Mouse (Mus musculus): ENCODE data around the gene Olfr811. TPM values are rescaled to one million over a fixed set of nuclear protein-coding genes. Genes with fewer than 3 reads are reported as not detected.

Gene Olfr811
- total and polyA plus RNA-seq, 2 experiments from 2014 or later: not detected

DNA sequence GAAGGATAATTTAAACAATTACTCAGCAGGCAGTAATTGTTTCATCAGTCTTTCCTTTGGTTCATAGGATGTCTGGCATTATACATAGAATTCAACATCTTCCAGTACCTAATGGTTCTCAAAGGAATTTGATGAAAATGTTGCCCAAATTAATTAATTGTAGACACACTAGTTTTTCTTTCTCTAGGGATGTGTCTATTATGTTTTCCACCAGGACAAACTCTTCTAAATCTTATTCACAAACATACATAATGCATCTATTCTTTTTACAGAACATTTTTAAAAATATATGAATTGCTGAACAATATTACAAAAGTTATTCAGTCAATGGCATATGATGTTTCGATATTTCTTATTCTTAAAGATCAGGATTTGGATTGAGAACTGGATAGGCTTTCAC, 39.0 kb downstream of the Olfr811 start, which contains the start of gene Olfr808:
TSS of gene Olfr808 (plus strand) at position 301 of the 400 bp plus-strand sequence.
- no peak for TF ChIP-seq CTCF (IDR thresholded peaks at IDR 0.05; ENCODE audit: low read depth)
- no peak for TF ChIP-seq EP300 (IDR thresholded peaks at IDR 0.05; ENCODE audit: low read depth)
- H3K36me3 ChIP-seq (replicated peaks; ENCODE audit: control insufficient read depth, insufficient read depth, low read length): no peaks in the 10 kb centered on the region
- WGBS: 76% methylated on average over 1 of the region's 1 CpGs
- no peaks in the 10 kb centered on the region for H3K4me1 ChIP-seq (ENCODE audit: control insufficient read depth, insufficient read depth)
- no peak within 1 kb of the TSS for H3K27ac ChIP-seq (ENCODE audit: low read depth)
- ATAC-seq (ENCODE audit: insufficient read depth, low read depth): no peak
- H3K9ac ChIP-seq (replicated peaks; ENCODE audit: low read depth, low read length): no peak within 1 kb of the TSS
- no peak within 1 kb of the TSS for H3K4me3 ChIP-seq (ENCODE audit: low read depth, low read length)
- no peak within 1 kb of the TSS for H3K4me2 ChIP-seq (ENCODE audit: low read depth, low read length)
- no peaks in the 10 kb centered on the region for H3K9me3 ChIP-seq (replicated peaks; ENCODE audit: control insufficient read depth, low read length)
- no peaks in the 10 kb centered on the region for H3K27me3 ChIP-seq (ENCODE audit: control insufficient read depth, insufficient read depth, low read length)
- DNase-seq (ENCODE audit: low spot score): no peak

DNA sequence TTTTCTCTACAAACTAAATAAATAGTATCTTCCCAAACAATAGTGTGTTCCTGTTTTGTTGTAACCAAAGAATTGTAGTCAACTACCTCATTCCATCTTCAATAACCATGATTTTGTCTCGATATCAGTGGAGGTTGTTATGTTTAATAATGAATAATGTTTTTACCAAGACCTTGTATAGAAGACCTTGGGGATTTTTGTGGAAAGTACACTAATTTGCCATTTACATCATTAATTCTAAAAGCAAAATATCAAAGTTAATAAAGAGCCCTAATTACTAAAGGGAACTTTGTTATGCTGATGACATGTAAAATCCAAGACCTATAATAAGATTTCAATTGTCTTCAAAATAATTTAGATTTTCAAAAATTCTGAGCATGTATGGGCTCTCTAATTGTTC, 46.5 kb downstream of the Olfr811 start, which contains the start of gene Olfr807:
TSS of gene Olfr807 (minus strand) at position 101 of the 400 bp plus-strand sequence.
- Histone ChIP-seq H3K27me3 (ENCODE audit: control insufficient read depth, insufficient read depth, low read length) (no peaks in the 10 kb centered on the region), H3K4me3 (ENCODE audit: low read depth, low read length) (no peak within 1 kb of the TSS), H3K9me3 (replicated peaks; ENCODE audit: control insufficient read depth, low read length) (no peaks in the 10 kb centered on the region), H3K9ac (replicated peaks; ENCODE audit: low read depth, low read length) (no peak within 1 kb of the TSS), H3K4me1 (ENCODE audit: control insufficient read depth, insufficient read depth) (no peaks in the 10 kb centered on the region), H3K27ac (ENCODE audit: low read depth) (no peak within 1 kb of the TSS), H3K4me2 (ENCODE audit: low read depth, low read length) (no peak within 1 kb of the TSS), H3K36me3 (replicated peaks; ENCODE audit: control insufficient read depth, insufficient read depth, low read length) (no peaks in the 10 kb centered on the region)
- DNase-seq (ENCODE audit: low spot score) (no peak), ATAC-seq (ENCODE audit: insufficient read depth, low read depth) (no peak)
- WGBS: 70% methylated on average over 1 of the region's 1 CpGs
- TF ChIP-seq CTCF (IDR thresholded peaks at IDR 0.05; ENCODE audit: low read depth) (no peak), EP300 (IDR thresholded peaks at IDR 0.05; ENCODE audit: low read depth) (no peak)

Other genes starting within 250 kb of the Olfr811 start
- not detected in 2 replicates for gene Olfr794, start 236.7 kb downstream of the Olfr811 start, total RNA-seq (2014; rRNA removed; ENCODE audit: low replicate concordance)
- gene Olfr794, start 236.7 kb downstream of the Olfr811 start, polyA plus RNA-seq (2015; fragmentation: Nextera tagmentation; extraction: Ambion mirVana): not detected in 2 replicates
- gene Olfr796, start 191.8 kb downstream of the Olfr811 start, total RNA-seq (2014; rRNA removed; ENCODE audit: low replicate concordance): not detected in 2 replicates
- not detected in 2 replicates for gene Olfr796, start 191.8 kb downstream of the Olfr811 start, polyA plus RNA-seq (2015; fragmentation: Nextera tagmentation; extraction: Ambion mirVana)
- gene Olfr798, start 176.5 kb downstream of the Olfr811 start, total RNA-seq (2014; rRNA removed; ENCODE audit: low replicate concordance): not detected in 2 replicates
- gene Olfr798, start 176.5 kb downstream of the Olfr811 start, polyA plus RNA-seq (2015; fragmentation: Nextera tagmentation; extraction: Ambion mirVana): not detected in 2 replicates
- gene Olfr799, start 166.9 kb downstream of the Olfr811 start, total RNA-seq (2014; rRNA removed; ENCODE audit: low replicate concordance): not detected in 2 replicates
- gene Olfr799, start 166.9 kb downstream of the Olfr811 start, polyA plus RNA-seq (2015; fragmentation: Nextera tagmentation; extraction: Ambion mirVana): not detected in 2 replicates
- gene Olfr800, start 146.7 kb downstream of the Olfr811 start, total RNA-seq (2014; rRNA removed; ENCODE audit: low replicate concordance): not detected in 2 replicates
- gene Olfr800, start 146.7 kb downstream of the Olfr811 start, polyA plus RNA-seq (2015; fragmentation: Nextera tagmentation; extraction: Ambion mirVana): not detected in 2 replicates
- not detected in 2 replicates for gene Olfr801, start 130.5 kb downstream of the Olfr811 start, total RNA-seq (2014; rRNA removed; ENCODE audit: low replicate concordance)
- not detected in 2 replicates for gene Olfr801, start 130.5 kb downstream of the Olfr811 start, polyA plus RNA-seq (2015; fragmentation: Nextera tagmentation; extraction: Ambion mirVana)
- not detected in 2 replicates for gene Olfr802, start 116.2 kb downstream of the Olfr811 start, total RNA-seq (2014; rRNA removed; ENCODE audit: low replicate concordance)
- not detected in 2 replicates for gene Olfr802, start 116.2 kb downstream of the Olfr811 start, polyA plus RNA-seq (2015; fragmentation: Nextera tagmentation; extraction: Ambion mirVana)
- gene Olfr803, start 110.1 kb downstream of the Olfr811 start, total RNA-seq (2014; rRNA removed; ENCODE audit: low replicate concordance): not detected in 2 replicates
- gene Olfr803, start 110.1 kb downstream of the Olfr811 start, polyA plus RNA-seq (2015; fragmentation: Nextera tagmentation; extraction: Ambion mirVana): not detected in 2 replicates
- gene Olfr804, start 101.2 kb downstream of the Olfr811 start, total RNA-seq (2014; rRNA removed; ENCODE audit: low replicate concordance): not detected in 2 replicates
- gene Olfr804, start 101.2 kb downstream of the Olfr811 start, polyA plus RNA-seq (2015; fragmentation: Nextera tagmentation; extraction: Ambion mirVana): not detected in 2 replicates
- not detected in 2 replicates for gene Olfr805, start 75.0 kb downstream of the Olfr811 start, total RNA-seq (2014; rRNA removed; ENCODE audit: low replicate concordance)
- not detected in 2 replicates for gene Olfr805, start 75.0 kb downstream of the Olfr811 start, polyA plus RNA-seq (2015; fragmentation: Nextera tagmentation; extraction: Ambion mirVana)
- gene Olfr806, start 62.5 kb downstream of the Olfr811 start, total RNA-seq (2014; rRNA removed; ENCODE audit: low replicate concordance): not detected in 2 replicates
- gene Olfr806, start 62.5 kb downstream of the Olfr811 start, polyA plus RNA-seq (2015; fragmentation: Nextera tagmentation; extraction: Ambion mirVana): not detected in 2 replicates
- not detected in 2 replicates for gene Olfr807, start 46.6 kb downstream of the Olfr811 start, total RNA-seq (2014; rRNA removed; ENCODE audit: low replicate concordance)
- gene Olfr807, start 46.6 kb downstream of the Olfr811 start, polyA plus RNA-seq (2015; fragmentation: Nextera tagmentation; extraction: Ambion mirVana): not detected in 2 replicates
- gene Olfr808, start 38.9 kb downstream of the Olfr811 start, total RNA-seq (2014; rRNA removed; ENCODE audit: low replicate concordance): not detected in 2 replicates
- gene Olfr808, start 38.9 kb downstream of the Olfr811 start, polyA plus RNA-seq (2015; fragmentation: Nextera tagmentation; extraction: Ambion mirVana): not detected in 2 replicates
- not detected in 2 replicates for gene Olfr809, start 29.8 kb downstream of the Olfr811 start, total RNA-seq (2014; rRNA removed; ENCODE audit: low replicate concordance)
- gene Olfr809, start 29.8 kb downstream of the Olfr811 start, polyA plus RNA-seq (2015; fragmentation: Nextera tagmentation; extraction: Ambion mirVana): not detected in 2 replicates
- gene Olfr810, start 9.5 kb downstream of the Olfr811 start, total RNA-seq (2014; rRNA removed; ENCODE audit: low replicate concordance): not detected in 2 replicates
- not detected in 2 replicates for gene Olfr810, start 9.5 kb downstream of the Olfr811 start, polyA plus RNA-seq (2015; fragmentation: Nextera tagmentation; extraction: Ambion mirVana)
- gene Olfr812, start 41.7 kb upstream of the Olfr811 start, total RNA-seq (2014; rRNA removed; ENCODE audit: low replicate concordance): not detected in 2 replicates
- not detected in 2 replicates for gene Olfr812, start 41.7 kb upstream of the Olfr811 start, polyA plus RNA-seq (2015; fragmentation: Nextera tagmentation; extraction: Ambion mirVana)
- gene Olfr813, start 51.0 kb upstream of the Olfr811 start, total RNA-seq (2014; rRNA removed; ENCODE audit: low replicate concordance): not detected in 2 replicates
- not detected in 2 replicates for gene Olfr813, start 51.0 kb upstream of the Olfr811 start, polyA plus RNA-seq (2015; fragmentation: Nextera tagmentation; extraction: Ambion mirVana)
- gene Olfr814, start 75.5 kb upstream of the Olfr811 start, total RNA-seq (2014; rRNA removed; ENCODE audit: low replicate concordance): not detected in 2 replicates
- not detected in 2 replicates for gene Olfr814, start 75.5 kb upstream of the Olfr811 start, polyA plus RNA-seq (2015; fragmentation: Nextera tagmentation; extraction: Ambion mirVana)
- not detected in 2 replicates for gene Olfr815, start 101.5 kb upstream of the Olfr811 start, total RNA-seq (2014; rRNA removed; ENCODE audit: low replicate concordance)
- gene Olfr815, start 101.5 kb upstream of the Olfr811 start, polyA plus RNA-seq (2015; fragmentation: Nextera tagmentation; extraction: Ambion mirVana): not detected in 2 replicates
- not detected in 2 replicates for gene Olfr816, start 111.2 kb upstream of the Olfr811 start, total RNA-seq (2014; rRNA removed; ENCODE audit: low replicate concordance)
- gene Olfr816, start 111.2 kb upstream of the Olfr811 start, polyA plus RNA-seq (2015; fragmentation: Nextera tagmentation; extraction: Ambion mirVana): not detected in 2 replicates
- not detected in 2 replicates for gene Olfr818, start 144.7 kb upstream of the Olfr811 start, total RNA-seq (2014; rRNA removed; ENCODE audit: low replicate concordance)
- gene Olfr818, start 144.7 kb upstream of the Olfr811 start, polyA plus RNA-seq (2015; fragmentation: Nextera tagmentation; extraction: Ambion mirVana): not detected in 2 replicates
- gene Olfr819, start 162.9 kb upstream of the Olfr811 start, total RNA-seq (2014; rRNA removed; ENCODE audit: low replicate concordance): not detected in 2 replicates
- not detected in 2 replicates for gene Olfr819, start 162.9 kb upstream of the Olfr811 start, polyA plus RNA-seq (2015; fragmentation: Nextera tagmentation; extraction: Ambion mirVana)
- not detected in 2 replicates for gene Olfr247, start 171.7 kb upstream of the Olfr811 start, total RNA-seq (2014; rRNA removed; ENCODE audit: low replicate concordance)
- gene Olfr247, start 171.7 kb upstream of the Olfr811 start, polyA plus RNA-seq (2015; fragmentation: Nextera tagmentation; extraction: Ambion mirVana): not detected in 2 replicates
- gene Gm10310, start 180.7 kb upstream of the Olfr811 start, total RNA-seq (2014; rRNA removed; ENCODE audit: low replicate concordance): not detected in 2 replicates
- gene Gm10310, start 180.7 kb upstream of the Olfr811 start, polyA plus RNA-seq (2015; fragmentation: Nextera tagmentation; extraction: Ambion mirVana): not detected in 2 replicates
- not detected in 2 replicates for gene Olfr820, start 208.2 kb upstream of the Olfr811 start, total RNA-seq (2014; rRNA removed; ENCODE audit: low replicate concordance)
- gene Olfr820, start 208.2 kb upstream of the Olfr811 start, polyA plus RNA-seq (2015; fragmentation: Nextera tagmentation; extraction: Ambion mirVana): not detected in 2 replicates
- not detected in 2 replicates for gene Olfr821, start 226.0 kb upstream of the Olfr811 start, total RNA-seq (2014; rRNA removed; ENCODE audit: low replicate concordance)
- gene Olfr821, start 226.0 kb upstream of the Olfr811 start, polyA plus RNA-seq (2015; fragmentation: Nextera tagmentation; extraction: Ambion mirVana): not detected in 2 replicates